Mouse (Mus musculus): ENCODE results near the gene Syt5.
"Not testable (repeated sequence)": the region's sequence is repeated elsewhere in the genome, so short reads cannot be mapped to it uniquely, and the experiment has no call there.

The Syt5 gene

DNA sequence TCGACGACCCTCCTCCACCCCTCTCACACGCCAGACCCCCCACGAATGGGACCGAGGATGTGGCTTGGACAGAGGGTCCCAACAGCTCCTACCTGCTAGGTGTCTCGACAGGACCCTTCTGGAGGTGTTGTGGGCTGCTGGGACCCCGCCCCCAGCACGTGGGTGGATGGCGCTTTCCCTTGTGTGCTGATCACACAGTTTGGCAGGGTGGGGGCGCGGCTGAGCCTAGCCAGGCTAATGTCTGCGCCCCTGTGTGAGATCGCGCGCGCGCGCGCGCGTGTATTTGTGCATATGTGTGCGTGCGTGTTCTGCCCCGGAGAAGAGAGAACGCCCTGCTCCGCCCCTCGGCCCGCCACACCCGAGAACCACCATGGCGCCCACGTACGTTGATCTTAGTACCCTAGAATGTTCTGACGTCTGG lies at the start of gene Syt5:
Syt5 (minus strand) TSS at position 321 of the 421 bp plus-strand sequence.
- DNase-seq: peak; percentile 87

- peak; percentile 79 for DNase-seq
Observed at GRCm38 (mm10) chr7:4597046-4597445, 49.7 kb upstream of the Syt5 start.

GRCm38 (mm10) chr7:4581481-4581880 lies 34.1 kb upstream of the Syt5 start:
- DNase-seq: not testable (repeated sequence)

DNA sequence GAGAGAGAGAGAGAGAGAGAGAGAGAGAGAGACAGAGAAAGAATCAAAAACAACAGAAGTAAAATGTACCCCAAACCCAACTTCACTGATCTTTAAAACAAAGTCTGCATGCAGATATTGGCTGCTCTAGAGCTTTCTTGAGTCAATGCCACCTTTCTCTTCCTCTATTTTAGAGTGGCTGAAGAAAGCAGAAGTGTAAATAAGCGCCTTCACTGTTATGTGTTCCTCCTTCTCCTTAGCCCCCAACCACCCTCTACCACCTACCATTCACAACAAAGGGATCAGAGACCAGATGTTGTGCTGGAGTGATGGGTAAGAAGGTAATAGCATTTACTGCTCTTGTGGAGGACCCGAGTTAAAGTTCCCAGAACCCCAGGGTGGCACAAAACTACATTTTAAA lies 25.0 kb upstream of the Syt5 start:
- not testable (repeated sequence) for DNase-seq

GRCm38 (mm10) chr7:4562660-4563059 lies 15.3 kb upstream of the Syt5 start:
- peak; percentile 28 for DNase-seq

DNA sequence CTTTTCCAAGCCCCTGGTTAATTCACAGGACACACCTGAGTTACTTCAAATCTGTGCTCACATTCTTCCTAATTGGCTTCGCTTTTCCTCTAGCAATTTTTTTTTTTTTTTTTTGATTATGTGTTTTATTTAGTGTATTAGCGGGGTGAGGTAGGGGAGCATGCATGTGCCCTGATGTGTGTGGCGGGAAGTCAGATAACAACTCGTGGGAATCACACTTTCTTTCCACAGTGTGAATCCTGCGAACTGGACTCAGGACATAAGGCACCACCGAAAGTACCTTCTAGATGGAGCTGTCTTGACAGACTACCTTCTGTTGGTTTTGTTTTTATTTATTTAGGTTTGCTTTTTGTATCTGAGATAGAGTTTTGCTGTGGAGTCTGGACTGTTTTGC lies 9.8 kb upstream of the Syt5 start:
- DNase-seq: peak; percentile 44

- peak; percentile 92 for DNase-seq
Observed at GRCm38 (mm10) chr7:4556256-4557166, 9.2 kb upstream of the Syt5 start.

GRCm38 (mm10) chr7:4546591-4547131 lies 680 bp downstream of the Syt5 start:
- peak; percentile 96 for DNase-seq

- DNase-seq: peak; percentile 86
Observed at GRCm38 (mm10) chr7:4546050-4546449, 1.3 kb downstream of the Syt5 start.

DNA sequence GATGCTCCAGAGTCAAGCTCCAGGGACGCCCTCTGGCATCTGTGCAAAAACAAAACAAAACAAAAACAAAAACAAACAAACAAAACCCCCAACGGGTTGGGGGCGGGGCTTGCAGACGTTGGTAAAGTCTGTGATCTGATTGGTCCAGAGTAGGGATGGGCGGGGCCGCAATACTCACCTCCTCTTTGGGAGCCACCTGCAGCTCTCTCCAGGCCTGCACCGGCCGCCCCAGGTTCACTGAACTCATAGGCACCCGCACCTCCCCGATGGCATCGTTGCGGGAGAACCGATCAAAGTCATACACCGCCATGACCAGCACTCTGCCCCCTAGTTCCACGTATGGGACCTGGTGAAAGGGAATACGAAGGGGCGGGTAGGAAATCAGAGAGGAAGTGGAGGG lies 5.3 kb downstream of the Syt5 start:
- no peak for DNase-seq

GRCm38 (mm10) chr7:4541344-4541743 lies 6.0 kb downstream of the Syt5 start:
- no peak for DNase-seq

DNA sequence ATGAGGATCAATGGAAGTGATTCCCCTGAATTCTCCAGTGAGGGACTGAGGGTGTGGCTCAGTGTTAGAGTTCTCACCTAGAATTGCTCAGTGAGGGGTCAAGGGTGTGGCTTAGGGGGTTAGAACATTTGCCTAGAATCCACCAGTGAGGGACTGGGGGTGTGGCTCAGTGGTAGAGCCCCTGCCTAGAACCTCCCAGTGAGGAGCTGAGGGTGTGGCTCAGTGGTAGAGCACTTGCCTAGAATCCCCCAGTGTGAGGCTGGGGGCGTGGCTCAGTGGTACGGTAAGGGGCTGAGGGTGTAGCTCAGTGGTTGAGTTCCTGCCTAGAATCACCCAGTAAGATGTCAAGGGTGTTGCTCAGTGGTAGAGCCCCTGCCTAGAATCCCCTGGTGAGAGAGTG lies 8.3 kb downstream of the Syt5 start:
- peak; percentile 79 for DNase-seq

DNA sequence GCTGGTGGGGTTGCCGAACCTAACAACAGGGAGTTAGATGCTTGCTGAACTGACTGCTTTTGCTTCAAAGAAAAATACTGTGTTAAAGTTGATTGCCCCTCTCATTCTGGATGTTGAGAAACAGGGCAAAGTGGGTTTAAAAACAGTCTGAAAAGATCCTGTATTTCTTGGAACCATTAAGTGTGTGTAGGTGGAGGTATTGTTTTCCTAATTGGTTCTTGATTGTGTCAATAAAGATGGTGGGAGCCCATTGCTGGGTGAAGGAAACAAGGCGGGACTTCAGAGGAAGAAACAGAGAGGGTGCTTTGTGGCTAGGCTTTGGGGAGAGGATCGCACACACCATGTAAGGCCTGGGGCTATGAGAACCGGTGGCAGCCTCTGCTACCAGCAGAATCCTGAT lies 10.2 kb downstream of the Syt5 start:
- DNase-seq: no peak

GRCm38 (mm10) chr7:4536369-4536768 lies 11.0 kb downstream of the Syt5 start:
- DNase-seq: no peak

GRCm38 (mm10) chr7:4532005-4532729 lies 15.2 kb downstream of the Syt5 start, which contains the start of gene Dnaaf3:
Dnaaf3 (minus strand) TSS chr7:4532453.
- peak; percentile 98 for DNase-seq

- DNase-seq: not testable (repeated sequence)
Observed at GRCm38 (mm10) chr7:4530166-4530565, 17.2 kb downstream of the Syt5 start.

DNA sequence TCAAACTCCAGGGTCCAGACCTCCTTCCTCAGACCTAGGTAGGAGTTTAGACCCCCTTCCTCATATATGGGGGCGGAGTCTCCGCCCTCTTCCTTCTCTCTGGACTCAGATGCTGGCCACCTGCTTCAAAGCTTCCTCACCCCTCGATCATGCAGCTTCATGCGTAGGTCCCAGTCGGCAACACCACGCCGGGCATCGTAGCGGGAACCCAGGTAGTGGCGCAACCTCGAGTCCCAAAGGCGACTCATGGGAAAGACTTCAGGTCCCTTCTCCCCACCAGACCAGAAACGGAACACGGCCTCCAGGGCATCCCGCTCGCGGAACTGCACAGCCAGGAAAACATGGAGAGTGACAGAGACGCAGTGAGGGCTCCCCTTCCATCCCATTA lies 20.0 kb downstream of the Syt5 start:
- peak; percentile 91 for DNase-seq

DNA sequence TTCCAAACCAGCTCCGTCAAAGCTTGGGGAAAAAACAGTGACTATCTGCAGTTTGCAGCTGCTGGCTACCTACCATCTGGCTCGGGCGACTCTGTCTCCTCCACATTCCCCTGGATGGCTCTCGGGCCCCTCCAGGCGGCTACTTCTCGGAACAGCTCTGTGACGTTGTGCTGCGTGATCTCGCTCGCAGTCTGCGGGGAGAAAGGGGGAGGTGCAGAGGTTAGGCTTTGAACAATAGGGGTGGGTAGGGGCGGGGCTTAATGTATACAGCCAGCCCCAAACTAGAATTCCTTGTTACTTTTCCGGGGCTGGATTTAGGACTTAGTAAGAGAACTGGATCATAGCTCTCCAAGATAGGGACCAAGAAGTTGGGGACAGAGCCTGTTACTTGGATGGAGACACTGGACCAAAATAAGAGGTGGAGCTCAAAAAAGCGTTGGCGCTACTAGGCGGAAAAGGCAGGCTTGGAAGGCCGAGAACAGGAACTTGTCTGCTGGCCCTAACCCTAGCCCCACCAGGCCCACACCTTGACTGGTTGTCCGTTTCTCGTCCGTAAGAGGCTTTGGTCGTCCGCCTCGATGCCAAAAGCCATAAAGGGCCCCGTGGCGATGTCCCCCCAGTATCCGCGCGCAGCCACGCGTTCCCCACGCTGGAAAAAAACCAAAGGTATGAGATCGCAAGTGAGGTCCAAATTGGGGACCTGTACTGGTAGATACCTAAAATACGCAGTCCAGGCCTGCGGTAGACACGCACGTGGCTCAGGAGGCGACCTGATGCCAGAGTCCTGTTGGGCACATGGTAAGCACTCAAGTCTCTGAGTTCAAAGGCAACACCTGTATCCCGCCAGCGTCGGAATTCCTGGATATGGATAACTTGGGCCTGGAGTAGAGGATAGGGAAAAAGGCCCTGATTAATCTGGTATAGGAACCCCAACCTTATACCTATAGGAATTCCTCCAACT lies 20.7 kb downstream of the Syt5 start:
- DNase-seq: peak; percentile 99

GRCm38 (mm10) chr7:4524212-4524922 lies 23.0 kb downstream of the Syt5 start, which contains the start of gene Tnni3:
Tnni3 (minus strand) TSS chr7:4524229.
- DNase-seq: peak; percentile 91

DNA sequence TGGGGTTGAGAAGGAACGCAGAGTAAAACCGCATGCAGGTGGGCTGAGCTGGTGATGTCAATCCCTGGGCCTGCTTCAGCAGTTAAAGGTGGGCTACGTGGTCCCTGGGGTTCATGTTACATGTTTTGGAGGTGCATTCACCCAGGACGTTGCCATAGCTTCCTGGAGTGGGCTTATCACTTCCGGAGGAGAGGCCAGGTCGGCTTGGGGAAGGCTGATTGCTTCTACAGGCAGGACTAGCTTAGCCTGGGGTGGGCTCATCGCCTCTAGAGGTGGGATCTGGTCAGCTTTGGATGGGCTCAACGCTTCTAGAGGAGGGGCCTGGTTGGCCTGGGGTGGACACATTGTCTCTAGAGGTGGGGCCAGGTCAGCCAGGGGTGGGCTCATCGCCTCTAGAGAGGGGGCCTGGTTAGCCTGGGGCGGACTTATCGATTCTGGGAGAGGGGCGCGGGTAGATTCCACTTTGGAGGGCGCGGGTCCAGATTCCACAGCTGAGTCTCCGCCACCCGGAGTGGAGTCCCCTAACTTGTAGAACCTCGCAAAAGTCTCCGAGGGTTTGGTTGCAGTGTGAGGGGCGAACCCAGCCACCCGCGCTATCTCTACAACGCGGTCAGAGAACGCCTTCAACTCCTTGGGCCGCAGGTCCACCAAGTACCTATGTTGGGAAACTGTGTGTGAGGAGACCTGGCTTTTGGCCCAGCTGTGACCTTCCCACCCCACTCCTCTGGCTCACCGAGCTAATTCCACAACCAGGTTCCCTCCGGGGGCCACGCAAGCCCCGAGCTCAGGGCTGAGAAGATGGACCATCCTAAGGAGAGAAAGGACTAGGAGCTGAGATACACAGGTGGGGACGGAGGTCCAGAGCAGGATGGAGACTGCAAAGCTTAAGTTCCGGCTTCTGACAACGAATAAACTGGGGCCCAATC lies 23.9 kb downstream of the Syt5 start:
- peak; percentile 95 for DNase-seq
